Mouse (Mus musculus): ENCODE measurements around the gene Chchd3.

The Chchd3 gene

DNA sequence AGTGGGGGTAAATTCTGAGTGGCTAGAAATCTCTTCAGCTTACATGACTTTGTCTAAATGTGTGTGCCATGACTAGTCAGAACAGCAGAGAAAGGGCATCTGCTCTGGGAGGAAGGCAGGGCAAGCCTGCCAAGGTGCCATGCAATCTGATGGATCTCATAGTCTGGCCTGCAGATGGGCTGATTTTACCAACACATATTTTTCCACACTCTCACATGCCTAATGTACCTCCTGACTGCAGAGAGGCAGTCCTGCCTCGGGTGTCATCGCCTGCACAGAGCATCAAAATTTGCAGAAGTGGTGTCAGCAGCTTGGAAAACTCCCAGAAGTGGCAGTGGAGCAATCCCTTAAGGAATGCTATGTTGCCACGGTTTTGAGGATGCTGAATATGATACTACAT lies 55.5 kb downstream of the Chchd3 start:
- DNase-seq (ENCODE audit: low spot score in 2 of 2) = no peak

DNA sequence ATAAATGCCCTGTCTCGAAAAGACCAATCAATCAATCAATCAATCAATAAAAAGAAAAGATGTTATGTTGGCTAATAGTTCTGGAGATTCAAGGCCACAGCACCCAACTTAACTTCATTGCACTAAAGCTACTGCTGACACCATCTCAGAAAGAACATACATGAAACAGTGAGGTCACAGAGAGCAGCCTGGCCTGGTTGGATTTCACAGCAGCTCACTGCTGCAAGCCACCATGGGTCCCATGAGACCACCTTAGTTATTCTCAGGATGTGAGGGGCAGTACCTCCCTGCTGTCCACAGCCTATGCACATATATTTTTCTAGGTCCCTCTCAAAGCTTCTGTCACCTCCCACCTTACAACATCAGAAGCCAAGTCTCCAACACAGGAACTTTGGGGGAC lies 57.1 kb downstream of the Chchd3 start:
- DNase-seq (ENCODE audit: low spot score in 2 of 2) = no peak

DNA sequence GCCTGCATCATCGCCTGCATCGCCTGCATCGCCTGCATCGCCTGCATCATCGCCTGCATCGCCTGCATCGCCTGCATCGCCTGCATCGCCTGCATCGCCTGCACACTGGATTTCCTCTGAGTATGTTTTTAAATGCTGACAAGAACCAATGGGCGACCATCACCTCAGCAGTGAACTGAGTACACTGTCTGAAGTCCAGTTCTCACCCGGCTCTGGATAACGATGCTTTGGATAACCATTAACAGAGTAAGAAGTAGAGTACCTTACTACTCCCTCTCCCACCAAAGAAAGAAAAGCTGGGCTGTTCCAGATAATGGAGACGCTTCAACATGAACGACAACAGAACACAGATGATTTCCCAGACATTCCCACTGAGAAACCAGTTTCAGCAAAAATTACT lies 58.8 kb downstream of the Chchd3 start:
- DNase-seq (ENCODE audit: low spot score in 2 of 2) = no peak

DNA sequence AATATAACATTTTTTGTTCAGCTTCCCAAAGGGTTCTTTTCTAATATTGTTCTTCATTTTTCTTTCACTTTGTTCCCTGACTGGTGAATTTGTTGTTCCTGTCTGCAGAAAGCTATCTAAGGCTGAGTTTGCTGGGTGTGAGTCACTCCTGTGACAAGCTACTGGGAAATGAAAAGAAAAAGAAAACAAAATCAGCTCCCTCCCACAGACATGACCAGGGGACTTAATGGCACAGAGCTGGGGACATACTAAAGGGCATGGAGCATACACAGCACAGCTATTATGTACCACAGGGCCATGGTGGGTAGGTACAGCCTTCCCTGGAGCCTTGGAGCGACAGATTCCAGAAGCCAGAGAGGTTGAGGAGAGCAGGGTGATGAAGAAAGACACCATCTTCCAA lies 63.5 kb downstream of the Chchd3 start:
- DNase-seq (ENCODE audit: low spot score in 2 of 2) = no peak

DNA sequence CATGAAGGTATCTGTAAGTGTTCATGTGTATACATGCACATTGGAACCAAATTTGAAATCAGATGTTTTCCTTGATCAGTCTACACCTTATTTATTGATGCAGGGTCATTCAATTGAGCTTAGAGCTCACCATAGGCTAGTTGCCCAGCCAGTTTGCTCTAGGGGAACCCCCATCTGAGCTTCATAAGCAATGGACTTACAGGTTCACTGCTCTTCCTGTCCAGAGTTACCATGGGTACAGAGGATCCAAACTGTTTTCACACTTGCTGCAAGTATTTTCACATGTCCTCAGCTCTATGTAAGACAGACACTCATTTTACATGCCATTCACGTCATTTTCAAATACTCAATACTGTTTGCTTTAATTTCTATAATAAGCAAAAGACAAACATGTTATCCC lies 66.2 kb downstream of the Chchd3 start:
- no peak for DNase-seq (ENCODE audit: low spot score in 2 of 2)

DNA sequence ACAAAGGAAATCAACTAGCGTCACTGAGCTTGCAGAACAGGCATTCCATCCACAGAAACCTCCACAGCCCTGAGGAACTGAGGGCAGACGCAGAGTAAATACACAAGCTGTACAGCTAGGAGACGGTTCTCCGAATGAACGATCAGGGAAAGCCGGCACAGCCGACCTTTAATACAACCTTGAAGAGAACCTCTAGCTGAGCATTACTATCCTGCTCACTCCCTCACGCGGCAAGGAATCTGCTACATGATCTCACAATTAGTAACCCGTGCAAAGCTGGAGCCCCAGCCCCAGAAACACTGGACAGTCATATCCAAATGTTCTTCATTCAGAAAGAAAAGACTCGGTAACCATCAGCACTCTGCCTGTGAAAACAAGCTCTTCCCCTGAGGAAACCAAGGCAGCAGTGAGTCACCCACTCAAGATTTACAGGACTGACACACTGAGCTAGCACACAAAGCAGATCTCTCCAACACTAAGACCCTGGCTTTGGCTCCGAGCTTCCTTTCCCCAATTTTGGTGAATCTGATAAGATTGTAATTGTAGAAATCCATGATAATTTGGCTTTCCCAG lies 69.9 kb downstream of the Chchd3 start:
- no peak for DNase-seq (ENCODE audit: low spot score in 2 of 2)

DNA sequence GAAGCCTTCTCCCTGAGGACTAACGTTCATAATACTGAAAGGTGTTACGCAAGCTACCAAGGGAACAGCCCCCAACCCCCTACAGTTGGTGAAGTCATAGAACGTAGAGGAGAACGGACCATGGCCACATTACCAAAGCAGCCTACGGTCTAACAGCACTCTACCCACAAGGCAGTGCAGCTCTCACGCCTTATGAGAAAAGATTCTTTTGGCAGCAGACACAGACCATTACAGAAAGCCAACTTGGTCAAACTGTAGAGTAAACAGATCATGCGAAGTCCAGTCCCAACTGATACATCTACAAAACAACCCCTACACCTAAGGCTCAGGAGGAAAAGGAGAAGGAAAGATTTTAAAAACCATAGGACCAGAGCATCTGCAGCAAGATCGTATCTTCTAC lies 71.5 kb downstream of the Chchd3 start:
- DNase-seq (ENCODE audit: low spot score in 2 of 2) = no peak

DNA sequence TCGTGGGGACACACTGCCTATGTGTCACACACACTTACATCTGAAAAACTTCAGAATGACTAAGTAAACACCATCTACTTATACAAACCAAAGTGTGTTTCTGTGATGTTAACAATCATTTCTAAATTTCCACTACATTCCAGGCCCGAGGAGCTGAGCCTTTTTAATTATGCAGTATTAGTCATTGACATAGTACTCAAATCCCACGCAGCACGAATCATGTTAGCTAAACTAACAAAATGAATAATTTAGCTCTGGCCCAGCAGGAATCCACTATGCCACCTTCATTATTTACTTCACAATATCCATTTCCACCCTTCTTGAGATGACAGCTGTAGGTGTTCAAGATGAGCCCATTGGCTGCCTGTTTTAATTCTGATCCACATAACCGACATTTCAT lies 76.2 kb downstream of the Chchd3 start:
- no peak for DNase-seq (ENCODE audit: low spot score in 2 of 2)

DNA sequence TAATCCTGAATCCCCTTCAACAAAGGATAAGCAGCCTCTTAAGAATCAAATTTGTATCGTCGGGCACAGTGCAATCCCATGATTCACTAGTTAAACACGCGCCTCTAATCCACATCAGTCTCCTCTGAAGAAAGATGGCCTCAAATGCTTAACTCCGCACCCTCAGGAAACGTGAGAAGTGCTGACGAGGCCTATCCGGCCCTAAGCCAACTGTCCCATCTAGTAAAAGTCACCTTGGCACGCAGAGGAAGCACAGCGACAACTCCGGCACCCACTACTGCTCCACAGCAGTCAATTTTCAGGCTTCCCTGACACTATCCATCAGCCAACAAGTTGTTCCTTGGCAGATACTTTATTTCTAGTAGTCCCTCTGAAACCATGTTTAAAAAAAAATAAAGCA lies 78.8 kb downstream of the Chchd3 start:
- DNase-seq (ENCODE audit: low spot score in 2 of 2) = no peak

DNA sequence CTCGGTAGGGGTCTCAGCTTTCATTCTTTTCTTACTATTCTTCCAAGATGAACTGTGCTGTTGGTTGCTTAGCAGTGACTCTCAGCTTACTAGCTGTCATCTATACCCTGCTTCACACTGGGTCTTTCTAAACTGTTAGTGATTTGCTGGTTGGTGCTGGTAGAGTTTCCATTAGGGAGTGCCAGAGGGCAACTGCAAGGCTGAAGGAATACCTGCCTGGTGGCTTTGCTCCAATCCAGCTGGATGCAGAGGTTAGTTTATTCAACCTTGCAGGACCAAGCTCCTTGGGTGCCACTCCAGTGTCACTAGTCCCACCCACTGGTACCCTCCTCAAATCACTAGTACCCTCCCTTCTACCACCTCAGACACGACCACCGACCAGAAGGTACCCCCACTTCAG lies 81.2 kb downstream of the Chchd3 start:
- no peak for DNase-seq (ENCODE audit: low spot score in 2 of 2)

DNA sequence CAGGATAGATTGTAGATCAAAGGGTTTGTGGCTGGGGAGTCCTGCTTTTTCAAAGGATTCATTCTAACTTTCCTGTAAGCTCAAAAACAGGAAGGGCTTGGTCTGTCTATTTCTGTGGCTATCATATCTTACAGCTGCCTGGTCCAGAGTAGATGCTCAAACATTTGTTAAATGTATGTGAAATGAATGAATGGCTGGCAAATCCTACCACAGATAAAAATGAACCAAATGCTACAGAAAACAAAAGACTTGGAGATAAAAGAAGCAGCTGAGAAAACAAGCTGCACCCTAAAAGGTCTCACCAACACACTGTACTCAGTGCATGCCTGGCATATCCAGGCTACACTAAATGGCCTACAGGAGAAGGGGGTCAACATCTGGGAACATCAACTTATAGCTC lies 88.1 kb downstream of the Chchd3 start:
- DNase-seq (ENCODE audit: low spot score in 2 of 2) = no peak

DNA sequence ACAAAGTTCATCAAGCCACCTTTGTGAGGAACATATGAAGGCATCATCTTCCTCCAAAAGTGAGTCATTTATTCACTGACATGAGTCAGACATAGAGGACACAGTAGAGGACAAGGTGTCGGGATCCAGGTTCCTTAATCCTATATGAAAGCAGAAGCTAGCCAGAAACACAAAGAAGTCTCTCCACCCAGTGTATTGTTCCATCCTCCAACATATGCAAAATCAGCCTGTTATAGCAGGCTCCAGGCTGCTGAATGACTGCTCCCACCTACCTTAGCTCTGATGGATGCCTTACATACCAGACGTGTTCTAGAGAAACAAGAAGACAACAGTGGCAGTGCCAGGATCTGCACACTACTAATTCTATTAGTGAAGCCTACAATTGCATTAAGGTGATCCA lies 91.1 kb downstream of the Chchd3 start:
- no peak for DNase-seq (ENCODE audit: low spot score in 2 of 2)

DNA sequence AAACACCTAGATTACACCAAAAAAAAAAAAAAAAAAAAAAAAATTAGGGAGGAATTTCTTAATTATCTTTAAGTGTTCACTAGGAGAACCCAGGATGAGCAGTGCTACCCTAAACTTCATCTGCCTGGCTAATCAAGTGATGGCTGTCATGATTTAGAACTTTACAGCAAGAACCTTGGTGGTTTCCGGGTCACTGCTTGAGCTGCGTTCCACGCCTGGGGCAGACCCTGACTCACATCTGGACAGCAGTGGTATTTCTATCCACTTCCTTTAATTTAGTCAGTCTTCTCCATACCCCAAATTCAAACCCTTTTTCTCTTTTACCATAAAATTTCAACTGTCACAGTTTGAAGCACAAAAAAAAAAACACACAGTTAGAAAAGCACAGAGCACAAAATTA lies 98.0 kb downstream of the Chchd3 start:
- DNase-seq (ENCODE audit: low spot score in 2 of 2) = no peak

DNA sequence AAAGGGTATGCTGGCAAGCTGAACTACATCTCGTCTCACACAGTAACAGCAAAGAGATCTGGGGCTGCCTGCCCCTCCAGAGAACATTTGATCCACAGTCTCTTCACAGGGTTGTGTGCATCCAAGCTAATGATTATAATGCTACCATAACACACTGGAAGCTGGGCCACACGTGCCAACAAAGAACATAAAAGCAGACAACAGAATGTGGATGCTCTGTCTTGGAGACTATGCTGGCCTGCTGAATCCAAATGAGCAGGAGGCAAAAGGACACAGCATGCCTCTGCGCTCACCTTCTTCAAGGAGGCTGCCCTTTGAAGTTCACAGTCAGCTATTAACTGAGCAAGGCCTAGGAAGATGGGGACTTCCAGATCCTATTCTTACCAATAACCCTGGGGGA lies 98.6 kb downstream of the Chchd3 start:
- DNase-seq (ENCODE audit: low spot score in 2 of 2) = no peak

DNA sequence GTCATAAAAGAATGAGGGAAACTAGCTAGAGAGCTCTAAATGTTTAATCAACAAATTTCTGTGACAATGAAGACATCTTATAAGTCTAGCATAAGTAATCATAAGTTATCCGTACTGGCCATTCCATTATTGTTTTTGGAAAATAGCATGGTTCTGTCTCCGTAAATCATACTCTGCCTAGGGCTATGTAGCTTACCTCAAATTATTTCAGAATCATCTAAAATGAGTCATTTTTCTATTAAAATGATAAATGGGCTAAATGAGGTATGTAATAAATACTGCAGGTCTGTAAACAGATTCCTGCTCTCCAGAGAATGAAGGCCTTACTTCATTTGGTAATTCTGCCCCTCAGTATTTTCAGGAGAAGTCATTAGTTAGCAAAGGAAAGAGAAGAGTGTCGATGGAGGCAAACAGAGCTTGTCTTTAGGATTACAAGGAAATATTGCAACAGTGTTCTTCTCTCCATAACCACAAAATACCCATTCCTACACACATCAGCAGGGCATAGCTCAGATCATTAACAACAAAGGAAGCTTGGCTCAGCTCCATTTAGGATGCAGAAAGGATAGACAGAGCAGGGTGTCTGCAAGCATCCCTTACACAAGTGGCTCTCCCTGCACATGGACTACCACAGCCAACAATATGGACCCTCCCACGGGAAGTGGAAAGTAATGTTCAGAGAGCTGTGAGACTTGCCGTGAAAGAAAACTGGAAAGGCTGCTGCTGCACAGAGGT lies 100.1 kb downstream of the Chchd3 start:
- no peak for DNase-seq (ENCODE audit: low spot score in 2 of 2)

DNA sequence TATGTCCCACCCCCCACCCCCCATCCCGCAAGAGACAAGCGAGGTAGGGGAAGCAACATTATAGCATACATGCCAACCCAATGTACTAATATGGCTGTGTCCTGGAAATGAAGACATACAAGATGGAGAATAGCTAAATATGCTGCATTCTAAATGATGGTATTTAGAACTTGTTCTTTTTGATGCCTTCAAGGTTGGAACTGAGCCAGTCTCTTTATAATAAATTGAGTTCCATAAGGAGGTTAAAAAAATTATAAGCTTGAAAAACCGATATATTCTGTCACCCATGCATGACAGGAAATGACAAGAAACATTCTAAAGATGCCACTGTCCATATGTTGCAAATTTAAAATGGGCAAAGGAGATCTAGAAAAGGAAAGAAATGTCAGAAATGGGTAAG lies 104.6 kb downstream of the Chchd3 start:
- DNase-seq (ENCODE audit: low spot score in 2 of 2) = no peak

DNA sequence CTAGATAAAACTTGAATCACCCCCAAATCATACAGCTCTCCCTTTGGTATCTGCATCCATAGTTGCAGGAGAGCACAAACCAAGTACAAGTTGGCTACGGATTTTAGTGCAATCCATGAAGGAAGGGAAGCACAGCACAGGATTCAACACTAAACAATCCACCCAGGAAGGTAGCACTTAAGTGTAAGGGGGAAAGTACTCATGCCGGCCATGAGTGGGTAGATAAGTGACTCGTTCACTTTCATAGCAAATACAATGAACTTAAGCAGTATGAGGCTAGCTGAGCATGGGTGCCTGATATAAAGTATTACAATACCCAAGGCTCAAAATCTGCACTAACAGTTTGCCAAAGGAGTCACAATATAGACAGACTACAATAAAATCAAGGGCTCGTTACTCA lies 109.1 kb downstream of the Chchd3 start:
- DNase-seq (ENCODE audit: low spot score in 2 of 2) = no peak

DNA sequence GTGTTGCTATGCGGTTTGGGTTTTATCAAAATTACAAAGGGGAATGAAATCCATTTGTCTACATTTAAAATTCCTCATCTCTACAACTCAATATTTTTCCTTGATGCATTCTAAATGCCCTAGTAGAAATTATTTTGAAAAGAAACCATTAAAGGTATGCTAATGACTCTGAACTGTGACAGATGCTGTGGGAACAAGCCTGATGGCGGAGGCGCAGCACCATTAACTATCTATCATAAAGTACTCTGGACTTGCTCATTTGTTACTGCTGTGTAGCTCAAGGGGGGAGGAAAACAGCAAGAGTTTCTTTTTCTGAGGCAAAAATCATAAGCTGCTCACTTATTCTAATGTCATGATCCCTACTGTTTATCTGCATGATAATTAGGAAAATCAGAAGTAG lies 110.4 kb downstream of the Chchd3 start:
- no peak for DNase-seq (ENCODE audit: low spot score in 2 of 2)

DNA sequence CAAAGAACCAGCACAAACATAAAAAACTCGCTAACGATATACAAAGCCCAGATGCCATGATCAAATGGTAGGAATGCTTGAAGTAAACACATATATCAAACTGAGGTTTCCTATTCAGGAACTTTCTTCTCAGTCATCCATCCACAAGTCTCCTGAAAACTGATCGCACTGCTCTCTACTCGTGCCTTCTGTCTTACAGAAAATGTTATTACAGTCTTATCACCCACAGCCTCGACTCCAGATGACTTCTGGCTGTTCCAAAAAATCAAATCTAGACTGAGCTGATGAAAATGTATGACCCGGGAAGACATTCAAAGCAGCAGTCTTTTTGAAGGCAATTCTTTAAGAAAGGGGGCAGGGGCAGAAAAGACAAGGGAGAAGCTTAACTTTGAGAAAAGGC lies 112.8 kb downstream of the Chchd3 start:
- no peak for DNase-seq (ENCODE audit: low spot score in 2 of 2)

DNA sequence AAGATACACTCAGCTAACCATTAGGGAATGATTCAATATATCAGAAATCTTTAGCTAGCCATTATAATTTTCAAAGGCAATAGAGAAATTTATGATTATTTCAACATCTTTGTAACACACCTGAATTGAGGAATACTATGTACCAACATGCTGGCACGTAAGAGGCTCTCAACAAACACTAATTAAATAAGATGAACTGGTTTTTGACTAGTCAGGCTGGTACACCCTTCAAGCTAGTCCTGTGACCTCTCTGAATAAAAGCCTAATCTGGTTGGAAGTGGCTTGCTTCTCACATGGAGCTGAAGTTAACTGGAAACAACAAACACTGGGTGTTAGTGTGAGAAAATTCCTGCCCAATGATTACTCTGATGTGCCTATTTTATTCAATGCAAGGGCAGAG lies 115.1 kb downstream of the Chchd3 start:
- no peak for DNase-seq (ENCODE audit: low spot score in 2 of 2)

DNA sequence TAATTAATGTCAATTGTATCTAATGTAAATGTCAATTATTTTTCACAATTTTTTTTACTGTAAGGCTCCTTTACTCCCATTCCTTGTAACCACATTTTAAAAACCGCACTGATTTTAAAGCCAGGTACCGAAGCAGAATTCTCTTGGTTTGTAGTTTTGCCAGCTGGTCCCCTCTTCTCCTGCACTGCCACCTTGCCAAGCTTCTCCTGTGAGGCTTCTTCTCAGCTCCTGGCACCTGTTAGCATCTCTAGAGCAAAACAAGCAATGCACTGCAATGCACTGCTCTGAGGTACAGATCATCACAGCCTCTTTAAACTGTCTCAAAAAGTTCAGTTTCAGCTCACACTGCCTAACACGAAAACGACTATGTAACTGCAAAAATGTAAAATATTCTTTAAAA lies 116.4 kb downstream of the Chchd3 start:
- DNase-seq (ENCODE audit: low spot score in 2 of 2) = no peak

DNA sequence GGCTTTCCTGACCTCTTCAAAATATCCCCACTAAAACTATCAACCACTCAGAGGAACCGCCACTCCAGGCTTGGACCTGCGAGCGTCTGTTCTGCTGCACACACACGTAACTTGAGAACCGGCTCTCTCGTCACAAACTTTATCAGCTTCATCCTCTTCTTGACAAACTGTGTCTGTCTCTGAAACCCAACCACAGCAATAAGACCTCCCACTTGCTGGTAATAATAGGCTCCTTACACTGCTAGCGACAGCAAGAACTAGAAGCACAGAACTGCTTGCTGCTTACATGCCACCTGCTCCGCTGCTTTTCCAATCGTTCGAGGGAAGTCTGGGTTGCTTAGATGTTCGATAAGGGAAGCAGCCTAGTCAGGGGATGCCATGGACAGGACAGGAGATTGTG lies 119.8 kb downstream of the Chchd3 start:
- no peak for DNase-seq (ENCODE audit: low spot score in 2 of 2)

DNA sequence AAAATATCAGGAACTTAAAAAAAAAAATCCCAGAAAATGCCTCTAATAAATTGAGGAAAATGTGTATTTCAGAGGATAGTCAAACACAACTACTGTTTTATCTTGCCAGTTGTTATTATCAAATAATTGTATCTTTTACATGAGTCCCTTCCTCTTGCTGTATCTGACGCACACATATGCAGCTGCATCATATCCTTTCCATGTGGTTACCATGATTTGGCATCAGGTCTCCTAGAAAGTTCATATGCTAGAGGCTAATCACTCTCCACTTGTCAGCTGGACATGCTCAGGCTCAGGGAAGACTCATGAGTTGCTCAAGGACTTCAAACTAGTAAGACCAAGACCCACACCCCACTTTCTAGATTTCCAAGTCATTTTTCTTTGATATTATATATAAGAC lies 122.4 kb downstream of the Chchd3 start:
- no peak for DNase-seq (ENCODE audit: low spot score in 2 of 2)

DNA sequence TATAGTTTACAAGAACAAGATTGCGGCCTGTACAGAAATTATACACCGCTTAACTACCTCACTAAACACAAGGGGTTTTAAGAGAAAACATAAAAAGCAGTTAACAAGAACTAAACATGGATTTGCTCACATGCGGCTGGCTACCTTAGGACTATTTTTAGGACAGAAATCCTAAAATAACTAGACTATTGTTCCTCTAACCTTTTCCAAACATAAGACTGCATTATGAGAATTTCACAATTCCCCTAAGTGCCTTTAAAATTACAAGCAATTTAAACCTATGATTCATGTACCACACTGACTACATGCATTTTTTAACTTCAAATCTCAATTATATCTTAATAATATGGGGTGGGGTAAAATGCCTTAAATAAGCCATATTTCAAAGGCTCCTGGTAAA lies 123.3 kb downstream of the Chchd3 start:
- no peak for DNase-seq (ENCODE audit: low spot score in 2 of 2)
